Mouse (Mus musculus): ENCODE results near the gene Tbc1d8. TPM values are rescaled to one million over a fixed set of nuclear protein-coding genes. Genes with fewer than 3 reads are reported as not detected.

Gene Tbc1d8
- total and polyA plus RNA-seq, 3 experiments, result 0.16 to 1.4 (median 0.81) TPM

- H3K36me3 ChIP-seq (replicated peaks in 1 of 2; ENCODE audit: control insufficient read depth in 1 of 2, insufficient read depth in 1 of 2, low read length in 1 of 2), result no peaks in the 10 kb centered on the region
- TF ChIP-seq USF1 (IDR thresholded peaks at IDR 0.05; ENCODE audit: low read depth, low read length) (no peak), BHLHE40 (IDR thresholded peaks at IDR 0.05; ENCODE audit: low read depth, low read length) (no peak), MAFK (IDR thresholded peaks at IDR 0.05; ENCODE audit: insufficient replicate concordance, low read length) (no peak), MAX (IDR thresholded peaks at IDR 0.05; ENCODE audit: low read length) (no peak)
- in situ Hi-C loops (cut with MboI; ENCODE audit: low pct_ligation_motif_present, low pct_unique_long_range_greater_than_20kb, low sequenced_read_pairs) (loop anchor here (5.0 kb wide), 1 partner anchor 47 kb away; no protein-coding TSS in a partner anchor), dilution Hi-C loops (cut with MboI; ENCODE audit: extremely low pct_ligation_motif_present, extremely low pct_unique_long_range_greater_than_20kb, low sequenced_read_pairs) (no loop called here)
- H3K27ac ChIP-seq (ENCODE audit: insufficient read depth, low read depth), result no peak overlapping the region
- H3K79me2 ChIP-seq (replicated peaks; ENCODE audit: control insufficient read depth, extremely low read depth, insufficient read depth, poor library complexity, severe bottlenecking), result no peaks in the 10 kb centered on the region
- no peaks in the 10 kb centered on the region for H3K27me3 ChIP-seq (replicated peaks)
- no peak for DNase-seq (ENCODE audit: extremely low read depth)
- no peaks in the 10 kb centered on the region for H3K4me1 ChIP-seq (ENCODE audit: control insufficient read depth in 1 of 2, insufficient read depth in 2 of 2)
- no peak overlapping the region for H3K9ac ChIP-seq (ENCODE audit: insufficient read depth, low read depth)
- H3K9me3 ChIP-seq (replicated peaks; ENCODE audit: low read length), result no peaks in the 10 kb centered on the region
- H3K4me3 ChIP-seq (replicated peaks in 1 of 3; ENCODE audit: low read depth in 2 of 3, low read length in 2 of 3, poor library complexity in 1 of 3), result no peak overlapping the region
- no peak overlapping the region for H3K4me2 ChIP-seq (ENCODE audit: insufficient read depth, low read depth, poor library complexity, severe bottlenecking)
These were observed 23.1 kb downstream of the Tbc1d8 start for GRCm38 (mm10) chr1:39455350-39456023.

- no peak for DNase-seq (ENCODE audit: extremely low read depth)
- in situ Hi-C loops (cut with MboI; ENCODE audit: low pct_ligation_motif_present, low pct_unique_long_range_greater_than_20kb, low sequenced_read_pairs) (loop anchor here (5.0 kb wide), 1 partner anchor 48 kb away; no protein-coding TSS in a partner anchor), dilution Hi-C loops (cut with MboI; ENCODE audit: extremely low pct_ligation_motif_present, extremely low pct_unique_long_range_greater_than_20kb, low sequenced_read_pairs) (no loop called here)
- H3K27me3 ChIP-seq (replicated peaks), result no peaks in the 10 kb centered on the region
- H3K4me1 ChIP-seq (ENCODE audit: control insufficient read depth in 1 of 2, insufficient read depth in 2 of 2), result no peaks in the 10 kb centered on the region
- TF ChIP-seq SIN3A (IDR thresholded peaks at IDR 0.05; ENCODE audit: low read length) (no peak), USF2 (conservative IDR thresholded peaks at IDR 0.05; ENCODE audit: low read depth, low read length) (no peak), HCFC1 (IDR thresholded peaks at IDR 0.05; ENCODE audit: low read depth, low read length) (no peak), RAD21 (IDR thresholded peaks at IDR 0.05; ENCODE audit: low read depth, low read length) (no peak), EP300 (IDR thresholded peaks at IDR 0.05; ENCODE audit: low read length) (no peak), ZC3H11A (IDR thresholded peaks at IDR 0.05; ENCODE audit: low read depth, low read length) (no peak)
- H3K4me3 ChIP-seq (replicated peaks in 1 of 3; ENCODE audit: low read depth in 2 of 3, low read length in 2 of 3, poor library complexity in 1 of 3), result no peak overlapping the region
- H3K36me3 ChIP-seq (replicated peaks in 1 of 2; ENCODE audit: control insufficient read depth in 1 of 2, insufficient read depth in 1 of 2, low read length in 1 of 2), result no peaks in the 10 kb centered on the region
- no peaks in the 10 kb centered on the region for H3K9me3 ChIP-seq (replicated peaks; ENCODE audit: low read length)
- no peak overlapping the region for H3K27ac ChIP-seq (ENCODE audit: insufficient read depth, low read depth)
- no peak overlapping the region for H3K4me2 ChIP-seq (ENCODE audit: insufficient read depth, low read depth, poor library complexity, severe bottlenecking)
- no peaks in the 10 kb centered on the region for H3K79me2 ChIP-seq (replicated peaks; ENCODE audit: control insufficient read depth, extremely low read depth, insufficient read depth, poor library complexity, severe bottlenecking)
- no peak overlapping the region for H3K9ac ChIP-seq (ENCODE audit: insufficient read depth, low read depth)
These were observed 23.8 kb downstream of the Tbc1d8 start for GRCm38 (mm10) chr1:39454783-39455175.

GRCm38 (mm10) chr1:39454108-39454782, 24.3 kb downstream of the Tbc1d8 start:
- H3K4me3 ChIP-seq (replicated peaks in 1 of 3; ENCODE audit: low read depth in 2 of 3, low read length in 2 of 3, poor library complexity in 1 of 3), result no peak overlapping the region
- no peaks in the 10 kb centered on the region for H3K9me3 ChIP-seq (replicated peaks; ENCODE audit: low read length)
- TF ChIP-seq USF2 (conservative IDR thresholded peaks at IDR 0.05; ENCODE audit: low read depth, low read length), result no peak
- TF ChIP-seq JUN (IDR thresholded peaks at IDR 0.05; ENCODE audit: insufficient read depth, low read depth, low read length), result no peak
- TF ChIP-seq RAD21 (IDR thresholded peaks at IDR 0.05; ENCODE audit: low read depth, low read length), result no peak
- TF ChIP-seq CTCF (conservative IDR thresholded peaks at IDR 0.05 in 1 of 2, IDR thresholded peaks at IDR 0.05 in 1 of 2; ENCODE audit: low read depth in 2 of 2, low read length in 2 of 2), result no peak
- TF ChIP-seq MXI1 (IDR thresholded peaks at IDR 0.05; ENCODE audit: low read depth, low read length), result no peak
- no peak for TF ChIP-seq ZNF384 (IDR thresholded peaks at IDR 0.05; ENCODE audit: low read depth, low read length)
- no peak for TF ChIP-seq NRF1 (IDR thresholded peaks at IDR 0.05; ENCODE audit: low read depth, low read length)
- TF ChIP-seq EP300 (IDR thresholded peaks at IDR 0.05; ENCODE audit: low read length), result no peak
- no peak for TF ChIP-seq MEF2A (IDR thresholded peaks at IDR 0.05; ENCODE audit: borderline replicate concordance, low read depth, low read length)
- no peak for TF ChIP-seq CHD2 (IDR thresholded peaks at IDR 0.05; ENCODE audit: low read length)
- no peak for TF ChIP-seq SIN3A (IDR thresholded peaks at IDR 0.05; ENCODE audit: low read length)
- TF ChIP-seq ZKSCAN1 (IDR thresholded peaks at IDR 0.05; ENCODE audit: borderline replicate concordance, low read depth, low read length), result no peak
- TF ChIP-seq ZC3H11A (IDR thresholded peaks at IDR 0.05; ENCODE audit: low read depth, low read length), result no peak
- no peak overlapping the region for H3K27ac ChIP-seq (ENCODE audit: insufficient read depth, low read depth)
- no peak overlapping the region for H3K9ac ChIP-seq (ENCODE audit: insufficient read depth, low read depth)
- H3K36me3 ChIP-seq (replicated peaks in 1 of 2; ENCODE audit: control insufficient read depth in 1 of 2, insufficient read depth in 1 of 2, low read length in 1 of 2), result no peaks in the 10 kb centered on the region
- in situ Hi-C loops (cut with MboI; ENCODE audit: low pct_ligation_motif_present, low pct_unique_long_range_greater_than_20kb, low sequenced_read_pairs), result no loop called here
- dilution Hi-C loops (cut with MboI; ENCODE audit: extremely low pct_ligation_motif_present, extremely low pct_unique_long_range_greater_than_20kb, low sequenced_read_pairs), result no loop called here
- H3K27me3 ChIP-seq (replicated peaks), result no peaks in the 10 kb centered on the region
- DNase-seq (ENCODE audit: extremely low read depth), result no peak
- H3K4me1 ChIP-seq (ENCODE audit: control insufficient read depth in 1 of 2, insufficient read depth in 2 of 2), result no peaks in the 10 kb centered on the region
- no peaks in the 10 kb centered on the region for H3K79me2 ChIP-seq (replicated peaks; ENCODE audit: control insufficient read depth, extremely low read depth, insufficient read depth, poor library complexity, severe bottlenecking)
- H3K4me2 ChIP-seq (ENCODE audit: insufficient read depth, low read depth, poor library complexity, severe bottlenecking), result no peak overlapping the region

Data from CH12.LX (cell line).